Mouse (Mus musculus) heart, postnatal 0 days (tissue): Measurements from ENCODE around the gene Atp6v0d1.

Experiments used
- CTCF ChIP-seq: IDR thresholded peaks from 2 replicates; pipeline ENCODE4 v1.5.1; 2016; ENCODE audit warnings: antibody characterized with exemption, control low read depth, low read depth
- EP300 ChIP-seq: IDR thresholded peaks from 2 replicates; pipeline ENCODE4 v1.6.1; 2016; ENCODE audit warnings: antibody characterized with exemption, low read depth

DNA sequence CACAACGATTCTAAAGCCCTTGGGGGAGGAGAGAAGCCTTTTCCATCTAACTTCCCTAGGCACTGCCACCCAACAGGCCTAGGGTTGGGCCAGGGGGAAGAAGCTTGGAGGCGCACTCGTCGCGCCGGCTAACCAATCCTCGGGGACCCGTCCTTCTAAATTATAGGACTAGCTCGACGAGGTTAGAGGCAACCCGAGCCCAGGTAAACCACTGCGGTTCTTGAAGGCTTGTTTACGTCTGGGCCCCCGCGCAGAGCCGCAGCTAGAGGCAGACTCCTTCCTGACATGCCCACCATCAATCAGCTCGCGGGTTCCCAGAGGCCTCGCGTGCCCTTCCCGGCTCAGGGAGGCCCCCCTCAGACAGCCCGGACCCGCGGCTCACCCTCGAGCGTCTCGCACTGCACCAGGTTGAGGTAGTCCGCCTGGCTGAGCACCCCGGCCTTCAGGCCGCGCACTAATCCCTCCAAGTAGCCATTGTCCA lies 406 bp downstream of the Atp6v0d1 start:
- TF ChIP-seq CTCF (no peak), EP300 (no peak)
